Mouse (Mus musculus): ENCODE data around the gene Arap2. TPM values are rescaled to one million over a fixed set of nuclear protein-coding genes. Genes with fewer than 3 reads are reported as not detected.

Arap2 gene
- polyA plus RNA-seq, 1 experiment from 2014 or later = 20.2 TPM

GRCm38 (mm10) chr5:62763046-62763445 lies 2.9 kb downstream of the Arap2 start:
- no peak for TF ChIP-seq CTCF (IDR thresholded peaks at IDR 0.05)
- TF ChIP-seq EP300 (IDR thresholded peaks at IDR 0.05) = no peak
- Histone ChIP-seq H3K4me3 (ENCODE audit: low read depth, low read length) (no peak overlapping the region), H3K27me3 (replicated peaks; ENCODE audit: insufficient read depth, low read length) (no peaks in the 10 kb centered on the region), H3K9ac (replicated peaks; ENCODE audit: low read depth) (no peak overlapping the region), H3K27ac (ENCODE audit: low read length) (peak overlapping the region; percentile 69), H3K4me2 (replicated peaks; ENCODE audit: low read depth, low read length) (peak overlapping the region; percentile 30), H3K9me3 (ENCODE audit: low read length) (no peaks in the 10 kb centered on the region), H3K4me1 (ENCODE audit: insufficient read depth, low read depth, low read length) (peaks cover 8% of the 10 kb centered on the region; the same call in 1 of the 2 replicates), H3K36me3 (ENCODE audit: insufficient read depth, low read length) (no peaks in the 10 kb centered on the region)
- DNase-seq (ENCODE audit: low spot score) = no peak
- ATAC-seq = no peak
- WGBS = 70% methylated on average over 1 of the region's 1 CpGs

GRCm38 (mm10) chr5:62762298-62762960 lies 3.5 kb downstream of the Arap2 start:
- DNase-seq (ENCODE audit: low spot score) (peak; percentile 78), ATAC-seq (peak; percentile 72)

GRCm38 (mm10) chr5:62760791-62761504 lies 5.0 kb downstream of the Arap2 start:
- TF ChIP-seq CTCF (IDR thresholded peaks at IDR 0.05) (no peak), EP300 (IDR thresholded peaks at IDR 0.05) (0 out of 2 replicates have a peak, but pooled peaks have one; percentile 20)
- DNase-seq (ENCODE audit: low spot score) = peak; percentile 21
- Histone ChIP-seq H3K4me3 (ENCODE audit: low read depth, low read length) (no peak overlapping the region), H3K4me1 (ENCODE audit: insufficient read depth, low read depth, low read length) (peaks cover 8% of the 10 kb centered on the region; the same call in 1 of the 2 replicates), H3K27me3 (replicated peaks; ENCODE audit: insufficient read depth, low read length) (no peaks in the 10 kb centered on the region), H3K36me3 (ENCODE audit: insufficient read depth, low read length) (no peaks in the 10 kb centered on the region), H3K9ac (replicated peaks; ENCODE audit: low read depth) (no peak overlapping the region), H3K9me3 (ENCODE audit: low read length) (no peaks in the 10 kb centered on the region), H3K4me2 (replicated peaks; ENCODE audit: low read depth, low read length) (no peak overlapping the region), H3K27ac (ENCODE audit: low read length) (no peak overlapping the region)
- no peak for ATAC-seq
- 16% methylated on average over 5 of the region's 5 CpGs for WGBS

More at GRCm38 (mm10) chr5:62762298-62762960, 3.5 kb downstream of the Arap2 start:
- Histone ChIP-seq H3K27ac (ENCODE audit: low read length) (peak overlapping the region; percentile 69), H3K27me3 (replicated peaks; ENCODE audit: insufficient read depth, low read length) (no peaks in the 10 kb centered on the region), H3K4me2 (replicated peaks; ENCODE audit: low read depth, low read length) (0 out of 2 replicates have a peak overlapping the region, but pooled peaks have one; percentile 30), H3K36me3 (ENCODE audit: insufficient read depth, low read length) (no peaks in the 10 kb centered on the region), H3K9me3 (ENCODE audit: low read length) (no peaks in the 10 kb centered on the region), H3K4me3 (ENCODE audit: low read depth, low read length) (no peak overlapping the region), H3K9ac (replicated peaks; ENCODE audit: low read depth) (no peak overlapping the region), H3K4me1 (ENCODE audit: insufficient read depth, low read depth, low read length) (peaks cover 8% of the 10 kb centered on the region; the same call in 1 of the 2 replicates)
- TF ChIP-seq EP300 (IDR thresholded peaks at IDR 0.05) = peak; percentile 99
- no peak for TF ChIP-seq CTCF (IDR thresholded peaks at IDR 0.05)
- 2% methylated on average over 4 of the region's 4 CpGs for WGBS

- Histone ChIP-seq H3K9ac (replicated peaks; ENCODE audit: low read depth) (no peak overlapping the region), H3K4me1 (ENCODE audit: insufficient read depth, low read depth, low read length) (peaks cover 2% of the 10 kb centered on the region; the same call in 1 of the 2 replicates), H3K4me3 (ENCODE audit: low read depth, low read length) (no peak overlapping the region), H3K27ac (ENCODE audit: low read length) (no peak overlapping the region), H3K27me3 (replicated peaks; ENCODE audit: insufficient read depth, low read length) (no peaks in the 10 kb centered on the region), H3K36me3 (ENCODE audit: insufficient read depth, low read length) (no peaks in the 10 kb centered on the region), H3K9me3 (ENCODE audit: low read length) (no peaks in the 10 kb centered on the region), H3K4me2 (replicated peaks; ENCODE audit: low read depth, low read length) (no peak overlapping the region)
- ATAC-seq = peak; percentile 47
- TF ChIP-seq EP300 (IDR thresholded peaks at IDR 0.05) (no peak), CTCF (IDR thresholded peaks at IDR 0.05) (no peak)
- DNase-seq (ENCODE audit: low spot score) = no peak
- 65% methylated on average over 3 of the region's 3 CpGs for WGBS
These were observed 10.0 kb downstream of the Arap2 start for GRCm38 (mm10) chr5:62755808-62756527.

- no peaks in the 10 kb centered on the region for H3K36me3 ChIP-seq (ENCODE audit: insufficient read depth, low read length)
- H3K9me3 ChIP-seq (ENCODE audit: low read length) = no peaks in the 10 kb centered on the region
- TF ChIP-seq EP300 (IDR thresholded peaks at IDR 0.05) = no peak
- no peak for TF ChIP-seq CTCF (IDR thresholded peaks at IDR 0.05)
- no peak overlapping the region for H3K27ac ChIP-seq (ENCODE audit: low read length)
- no peaks in the 10 kb centered on the region for H3K4me1 ChIP-seq (ENCODE audit: insufficient read depth, low read depth, low read length)
- no peaks in the 10 kb centered on the region for H3K27me3 ChIP-seq (replicated peaks; ENCODE audit: insufficient read depth, low read length)
- no peak overlapping the region for H3K4me2 ChIP-seq (replicated peaks; ENCODE audit: low read depth, low read length)
- ATAC-seq = no peak
- DNase-seq (ENCODE audit: low spot score) = no peak
- no peak overlapping the region for H3K4me3 ChIP-seq (ENCODE audit: low read depth, low read length)
- WGBS = 43% methylated on average over 3 of the region's 3 CpGs
- no peak overlapping the region for H3K9ac ChIP-seq (replicated peaks; ENCODE audit: low read depth)
These were observed 13.0 kb downstream of the Arap2 start for GRCm38 (mm10) chr5:62752934-62753333.

- no peak overlapping the region for H3K9ac ChIP-seq (replicated peaks; ENCODE audit: low read depth)
- H3K4me2 ChIP-seq (replicated peaks; ENCODE audit: low read depth, low read length) = no peak overlapping the region
- no peak for DNase-seq (ENCODE audit: low spot score)
- H3K27me3 ChIP-seq (replicated peaks; ENCODE audit: insufficient read depth, low read length) = no peaks in the 10 kb centered on the region
- H3K4me3 ChIP-seq (ENCODE audit: low read depth, low read length) = no peak overlapping the region
- WGBS = 36% methylated on average over 2 of the region's 2 CpGs
- H3K36me3 ChIP-seq (ENCODE audit: insufficient read depth, low read length) = no peaks in the 10 kb centered on the region
- ATAC-seq = no peak
- H3K9me3 ChIP-seq (ENCODE audit: low read length) = no peaks in the 10 kb centered on the region
- TF ChIP-seq EP300 (IDR thresholded peaks at IDR 0.05) (no peak), CTCF (IDR thresholded peaks at IDR 0.05) (no peak)
- H3K27ac ChIP-seq (ENCODE audit: low read length) = no peak overlapping the region
- no peaks in the 10 kb centered on the region for H3K4me1 ChIP-seq (ENCODE audit: insufficient read depth, low read depth, low read length)
These were observed 14.3 kb downstream of the Arap2 start for GRCm38 (mm10) chr5:62751692-62752091.
